Mouse (Mus musculus) heart, postnatal 10 days (tissue): ENCODE data around the gene Dnm3. TPM values are rescaled to one million over a fixed set of nuclear protein-coding genes. Genes with fewer than 3 reads are reported as not detected.

Source experiments
- microRNA-seq, 2 experiments: library from miRNA; unstranded; fragments of <30 nt; microRNA quantifications; one replicate each; pipeline ENCODE4 v1.2.0; 2022
- total RNA-seq, 2 experiments: library from RNA; stranded (reverse); gene quantifications; 2 replicates each; pipeline ENCODE4 v1.2.3; 2021

Dnm3 gene
- total RNA-seq, 2 experiments from 2014 or later, result 6.4 to 8.4 TPM

Small RNA genes within 50 kb of the gene (microRNA-seq; reads per million reads assigned to microRNA genes)
- gene Mir199a-2 (42.1 to 55.2 reads per million in 2 experiments), gene Mir214 (2,506 to 6,834 reads per million in 2 experiments)

Other genes starting within 250 kb of the Dnm3 start
- gene Mettl13, start 70.5 kb upstream of the Dnm3 start, total RNA-seq, result 1 to 10 TPM; 7.3 to 8.1 TPM
- 10 to 100 TPM; 18.5 to 23.8 TPM for gene Vamp4, start 92.5 kb upstream of the Dnm3 start, total RNA-seq
- gene Myoc, start 161.1 kb upstream of the Dnm3 start, total RNA-seq, result 1 to 10 TPM; 1.0 to 1.1 TPM
- not detected for gene Myocos, start 180.2 kb upstream of the Dnm3 start, total RNA-seq